Mouse (Mus musculus): ENCODE measurements around the gene Ube2b. TPM values are rescaled to one million over a fixed set of nuclear protein-coding genes. Genes with fewer than 3 reads are reported as not detected.

Ube2b gene
- polyA plus RNA-seq, 1 experiment, result 40.0 TPM

DNA sequence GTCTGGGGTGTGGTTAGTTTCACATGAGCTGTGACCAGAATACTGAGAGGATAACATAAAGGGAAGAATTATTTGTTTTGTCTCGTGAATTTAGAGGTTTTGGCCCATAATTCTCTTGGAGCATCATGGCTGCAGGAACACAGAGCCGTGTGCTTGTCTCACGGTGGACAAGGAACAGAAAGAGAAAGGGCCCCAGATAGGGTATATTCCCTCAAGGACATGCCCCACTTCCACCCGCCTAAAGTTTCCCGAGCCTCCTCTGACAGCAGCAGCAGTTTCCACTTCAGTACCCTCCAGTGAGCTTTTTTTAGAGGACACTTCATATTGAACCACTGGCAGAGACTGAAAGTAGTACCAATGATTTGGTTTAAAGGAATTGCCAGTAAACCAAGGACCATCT lies 11.0 kb upstream of the Ube2b start:
- Histone ChIP-seq H3K36me3 (ENCODE audit: control insufficient read depth) (no peaks in the 10 kb centered on the region), H3K4me3 (replicated peaks) (no peak overlapping the region), H3K9me3 (ENCODE audit: control insufficient read depth, low read length) (no peaks in the 10 kb centered on the region), H3K27me3 (ENCODE audit: control insufficient read depth) (no peaks in the 10 kb centered on the region), H3K4me1 (ENCODE audit: control insufficient read depth) (no peaks in the 10 kb centered on the region)
- TF ChIP-seq TAL1 (IDR thresholded peaks at IDR 0.05; ENCODE audit: low read length) (no peak), GATA1 (IDR thresholded peaks at IDR 0.05; ENCODE audit: low read length) (no peak)

DNA sequence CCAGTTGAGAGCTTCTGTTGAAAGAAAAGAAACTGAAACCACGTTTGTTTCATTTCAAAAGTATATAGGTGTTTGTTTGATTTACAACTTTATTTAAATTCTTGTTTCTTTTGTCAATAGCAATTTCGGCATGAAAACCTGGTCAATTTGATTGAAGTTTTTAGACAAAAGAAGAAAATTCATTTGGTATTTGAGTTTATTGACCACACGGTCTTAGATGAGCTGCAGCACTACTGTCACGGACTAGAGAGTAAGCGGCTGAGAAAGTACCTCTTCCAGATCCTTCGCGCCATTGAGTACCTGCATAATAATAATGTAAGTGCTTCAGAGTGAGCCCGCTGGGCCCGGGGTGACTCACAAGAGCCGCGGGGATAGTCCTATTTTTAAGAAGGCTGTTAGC lies 10.4 kb upstream of the Ube2b start:
- Histone ChIP-seq H3K36me3 (ENCODE audit: control insufficient read depth) (no peaks in the 10 kb centered on the region), H3K4me3 (replicated peaks) (no peak overlapping the region), H3K4me1 (ENCODE audit: control insufficient read depth) (no peaks in the 10 kb centered on the region), H3K27me3 (ENCODE audit: control insufficient read depth) (no peaks in the 10 kb centered on the region), H3K9me3 (ENCODE audit: control insufficient read depth, low read length) (no peaks in the 10 kb centered on the region)
- no peak for TF ChIP-seq GATA1 (IDR thresholded peaks at IDR 0.05; ENCODE audit: low read length)
- TF ChIP-seq TAL1 (IDR thresholded peaks at IDR 0.05; ENCODE audit: low read length), result no peak

DNA sequence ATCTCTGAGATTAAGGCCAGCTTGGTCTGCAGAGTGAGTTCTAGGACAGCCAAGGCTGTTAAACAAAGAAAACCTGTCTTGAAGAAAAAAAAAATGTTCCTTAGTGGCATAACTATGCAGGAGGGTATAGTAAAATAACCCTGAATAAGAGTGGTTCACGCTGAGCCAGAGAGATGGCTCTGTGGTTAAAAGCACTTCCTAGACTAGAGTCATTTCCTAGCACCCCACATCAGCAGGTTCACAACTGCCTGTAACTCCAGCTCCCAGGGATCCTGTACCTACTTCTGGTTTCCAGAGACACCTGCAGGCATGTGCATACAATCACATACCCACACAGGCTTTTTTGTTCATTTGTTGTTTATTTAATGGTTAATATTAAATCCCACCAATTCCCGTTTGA lies 5.0 kb upstream of the Ube2b start:
- peaks cover 36% of the 10 kb centered on the region for H3K4me1 ChIP-seq (ENCODE audit: control insufficient read depth)
- no peaks in the 10 kb centered on the region for H3K9me3 ChIP-seq (ENCODE audit: control insufficient read depth, low read length)
- TF ChIP-seq TAL1 (IDR thresholded peaks at IDR 0.05; ENCODE audit: low read length) (no peak), GATA1 (IDR thresholded peaks at IDR 0.05; ENCODE audit: low read length) (no peak)

DNA sequence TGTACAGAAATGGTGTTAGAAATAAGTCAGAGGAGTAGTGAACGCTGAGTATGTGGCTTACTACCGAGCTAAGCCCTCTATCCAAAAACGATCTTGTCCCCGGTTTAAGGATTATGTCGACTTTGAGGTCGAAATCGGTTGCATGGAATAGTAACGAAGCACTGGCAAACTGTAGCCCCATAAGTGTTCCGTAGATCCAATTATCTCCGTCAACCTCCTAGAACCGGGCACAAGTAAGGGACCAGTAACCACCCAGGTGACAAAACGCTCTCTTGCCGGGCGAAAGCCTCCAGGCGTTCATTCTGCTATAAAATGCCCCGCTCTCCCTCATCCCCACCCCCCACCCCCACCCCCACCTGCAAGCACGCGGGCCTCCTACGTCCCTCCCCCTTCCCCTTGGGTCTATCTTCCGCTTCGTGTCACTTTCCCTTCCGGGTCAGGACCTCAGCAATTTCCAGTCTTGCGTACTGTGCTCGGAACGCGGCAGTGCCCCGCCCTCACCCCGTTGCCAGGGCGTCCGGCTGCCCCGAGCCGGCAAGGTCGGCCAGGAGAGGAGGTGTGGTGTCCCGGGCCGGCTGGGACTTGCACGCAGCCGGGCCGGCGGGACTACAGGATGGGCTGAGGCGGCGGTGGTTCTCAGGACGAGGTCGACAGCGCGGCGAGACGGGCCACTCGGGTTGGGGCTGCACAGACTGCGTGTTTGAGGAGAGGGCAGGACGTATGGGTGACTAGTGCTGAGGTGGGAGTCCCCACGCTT lies 3.4 kb upstream of the Ube2b start, which contains the start of gene Cdkl3:
TSS of gene Cdkl3 (plus strand) at position 450 of the 757 bp plus-strand sequence.
- Histone ChIP-seq H3K27me3 (ENCODE audit: control insufficient read depth) (no peaks in the 10 kb centered on the region), H3K36me3 (ENCODE audit: control insufficient read depth) (no peaks in the 10 kb centered on the region), H3K4me3 (replicated peaks) (peak within 1 kb of the TSS; percentile 91), H3K4me1 (ENCODE audit: control insufficient read depth) (peaks cover 45% of the 10 kb centered on the region), H3K9me3 (ENCODE audit: control insufficient read depth, low read length) (no peaks in the 10 kb centered on the region)
- no peak for TF ChIP-seq GATA1 (IDR thresholded peaks at IDR 0.05; ENCODE audit: low read length)
- no peak for TF ChIP-seq TAL1 (IDR thresholded peaks at IDR 0.05; ENCODE audit: low read length)

More for the DNA sequence above, 5.0 kb upstream of the Ube2b start:
- H3K36me3 ChIP-seq (ENCODE audit: control insufficient read depth), result no peaks in the 10 kb centered on the region
- H3K4me3 ChIP-seq (replicated peaks), result no peak overlapping the region
- H3K27me3 ChIP-seq (ENCODE audit: control insufficient read depth), result no peaks in the 10 kb centered on the region

DNA sequence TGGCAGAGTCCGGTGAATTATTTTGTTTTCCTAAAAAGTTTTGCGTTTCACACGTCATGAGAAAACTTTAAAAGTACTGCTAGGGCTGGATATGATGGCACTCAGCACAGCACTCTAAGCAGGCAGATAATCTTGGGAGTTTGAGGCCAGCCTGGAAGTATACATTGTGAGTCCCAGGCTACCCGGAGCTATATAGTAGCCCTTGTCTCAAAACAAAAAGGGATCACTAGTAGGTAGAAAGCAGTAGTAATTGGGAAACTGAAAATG lies 2.9 kb upstream of the Ube2b start:
- Histone ChIP-seq H3K4me3 (replicated peaks) (peak overlapping the region; percentile 91), H3K4me1 (ENCODE audit: control insufficient read depth) (peaks cover 50% of the 10 kb centered on the region), H3K36me3 (ENCODE audit: control insufficient read depth) (no peaks in the 10 kb centered on the region; the same call in 1 of the 2 replicates), H3K9me3 (ENCODE audit: control insufficient read depth, low read length) (no peaks in the 10 kb centered on the region), H3K27me3 (ENCODE audit: control insufficient read depth) (no peaks in the 10 kb centered on the region)
- TF ChIP-seq TAL1 (IDR thresholded peaks at IDR 0.05; ENCODE audit: low read length) (no peak), GATA1 (IDR thresholded peaks at IDR 0.05; ENCODE audit: low read length) (no peak)

DNA sequence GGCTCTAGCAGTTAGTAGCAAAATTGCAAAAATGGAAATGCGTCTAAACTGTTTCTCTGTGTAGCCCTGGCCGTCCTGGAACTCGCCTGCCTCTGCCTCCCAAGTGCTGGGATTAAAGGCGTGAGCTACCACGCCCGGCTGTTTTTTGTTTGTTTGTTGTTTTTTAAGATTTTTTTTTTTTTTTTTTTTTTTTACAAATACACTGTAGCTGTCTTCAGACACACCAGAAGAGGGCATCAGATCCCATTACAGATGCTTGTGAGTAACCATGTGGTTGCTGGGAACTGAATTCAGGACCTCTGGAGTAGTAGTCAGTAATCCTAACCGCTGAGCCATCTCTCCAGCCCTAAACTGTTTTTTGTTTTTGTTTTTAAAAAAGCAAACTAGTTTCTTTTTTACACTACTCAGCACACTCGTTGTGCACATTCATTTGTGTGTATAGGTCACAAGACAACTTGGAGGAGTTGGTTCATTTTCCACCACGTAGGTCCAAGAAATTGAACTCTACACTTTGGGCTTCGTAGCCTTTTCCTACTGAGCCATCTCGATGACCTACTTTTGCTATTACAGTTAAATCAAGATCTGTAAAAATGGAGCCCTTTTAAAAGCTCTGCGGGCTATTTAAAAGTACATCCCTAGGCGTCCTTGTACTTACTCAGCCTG lies 2.4 kb upstream of the Ube2b start:
- H3K4me1 ChIP-seq (ENCODE audit: control insufficient read depth), result peaks cover 54% of the 10 kb centered on the region
- no peaks in the 10 kb centered on the region for H3K9me3 ChIP-seq (ENCODE audit: control insufficient read depth, low read length)
- peak overlapping the region; percentile 91 for H3K4me3 ChIP-seq (replicated peaks)
- H3K36me3 ChIP-seq (ENCODE audit: control insufficient read depth), result peaks cover 1% of the 10 kb centered on the region
- no peaks in the 10 kb centered on the region for H3K27me3 ChIP-seq (ENCODE audit: control insufficient read depth)
- TF ChIP-seq GATA1 (IDR thresholded peaks at IDR 0.05; ENCODE audit: low read length), result no peak
- TF ChIP-seq TAL1 (IDR thresholded peaks at IDR 0.05; ENCODE audit: low read length), result no peak

DNA sequence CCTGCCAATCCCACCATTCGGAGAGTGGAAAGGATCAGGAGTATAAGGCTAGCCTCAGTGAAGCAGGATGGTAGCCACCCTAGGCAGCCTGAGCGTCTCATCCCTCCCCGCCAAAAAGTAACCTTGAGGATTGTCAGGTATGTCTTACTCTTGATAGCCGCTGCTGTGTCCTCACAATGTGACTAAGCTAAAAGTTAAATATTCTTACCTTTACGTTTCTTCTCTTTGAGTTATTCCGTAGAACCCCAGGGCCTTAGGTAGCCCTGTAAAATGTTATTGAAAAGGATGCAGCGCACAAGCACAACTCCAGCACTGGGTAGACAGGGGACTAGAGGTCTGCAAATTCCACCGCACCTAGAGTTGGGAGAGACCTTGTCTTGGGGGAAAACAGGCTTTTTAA lies 1.3 kb upstream of the Ube2b start:
- Histone ChIP-seq H3K36me3 (ENCODE audit: control insufficient read depth) (peaks cover 12% of the 10 kb centered on the region), H3K4me1 (ENCODE audit: control insufficient read depth) (peaks cover 61% of the 10 kb centered on the region), H3K4me3 (replicated peaks) (peak overlapping the region; percentile 89), H3K27me3 (ENCODE audit: control insufficient read depth) (no peaks in the 10 kb centered on the region), H3K9me3 (ENCODE audit: control insufficient read depth, low read length) (no peaks in the 10 kb centered on the region)
- TF ChIP-seq TAL1 (IDR thresholded peaks at IDR 0.05; ENCODE audit: low read length) (no peak), GATA1 (IDR thresholded peaks at IDR 0.05; ENCODE audit: low read length) (no peak)

DNA sequence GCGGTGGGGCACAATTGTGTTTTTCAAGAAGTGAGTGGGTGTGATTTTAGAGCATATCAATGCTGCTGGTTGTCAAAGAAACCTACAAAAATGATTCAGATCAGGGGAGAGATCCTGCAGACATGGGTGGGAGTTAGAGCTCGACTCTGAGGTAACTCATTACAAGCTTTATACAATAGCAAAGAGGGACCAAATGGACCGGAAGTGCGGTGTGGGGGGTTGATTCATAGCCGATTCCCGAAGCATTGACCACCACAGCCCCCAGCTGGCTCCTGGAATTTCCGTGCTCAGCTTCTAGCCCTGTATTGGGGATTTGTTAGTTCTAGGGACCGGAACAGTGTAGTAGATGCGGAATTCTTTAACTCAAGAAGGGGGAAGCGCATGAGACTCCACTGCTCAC lies 779 bp upstream of the Ube2b start:
- H3K4me3 ChIP-seq (replicated peaks), result peak overlapping the region; percentile 89

DNA sequence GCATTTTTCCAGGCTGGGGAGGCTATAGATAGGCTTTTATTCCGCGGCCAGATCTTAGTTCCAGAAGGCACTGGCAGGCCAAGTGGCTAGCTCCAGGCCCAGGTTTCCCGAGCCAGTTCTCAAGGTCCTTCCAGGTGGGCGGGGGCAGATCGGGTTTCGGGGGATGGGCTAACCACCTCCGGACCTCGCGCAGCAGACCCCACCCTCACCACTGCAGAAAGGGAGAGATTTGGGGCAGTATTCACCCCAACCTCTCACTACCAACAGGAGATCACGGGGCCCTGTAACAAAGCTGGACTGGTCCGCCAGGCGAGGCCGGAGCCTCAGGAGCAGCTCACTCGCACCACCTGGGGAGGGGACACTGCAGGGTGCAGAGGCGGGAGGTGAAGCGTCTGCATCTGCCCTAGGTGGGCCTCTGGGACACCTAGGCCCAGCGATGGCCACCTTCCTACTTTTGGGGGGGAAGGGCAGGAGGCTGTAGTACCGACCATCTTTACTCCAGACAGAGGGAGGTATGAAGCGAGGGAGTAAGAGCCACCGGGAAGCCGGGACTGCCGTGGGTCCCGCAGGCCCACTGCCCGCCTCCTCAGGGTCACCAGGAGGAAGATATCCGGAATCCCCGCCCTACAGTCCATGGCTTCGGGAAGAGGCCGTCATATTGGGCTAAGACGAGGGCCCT lies 812 bp downstream of the Ube2b start:
- TF ChIP-seq GATA1 (IDR thresholded peaks at IDR 0.05; ENCODE audit: low read length), result no peak
- TF ChIP-seq TAL1 (IDR thresholded peaks at IDR 0.05; ENCODE audit: low read length), result no peak
- peaks cover 60% of the 10 kb centered on the region for H3K4me1 ChIP-seq (ENCODE audit: control insufficient read depth)
- H3K4me3 ChIP-seq (replicated peaks), result peak overlapping the region; percentile 89
- H3K9me3 ChIP-seq (ENCODE audit: control insufficient read depth, low read length), result no peaks in the 10 kb centered on the region
- H3K36me3 ChIP-seq (ENCODE audit: control insufficient read depth), result peaks cover 33% of the 10 kb centered on the region
- H3K27me3 ChIP-seq (ENCODE audit: control insufficient read depth), result no peaks in the 10 kb centered on the region

More for the DNA sequence above, 779 bp upstream of the Ube2b start:
- TF ChIP-seq GATA1 (IDR thresholded peaks at IDR 0.05; ENCODE audit: low read length) (no peak), TAL1 (IDR thresholded peaks at IDR 0.05; ENCODE audit: low read length) (no peak)
- H3K4me1 ChIP-seq (ENCODE audit: control insufficient read depth), result peaks cover 61% of the 10 kb centered on the region
- no peaks in the 10 kb centered on the region for H3K9me3 ChIP-seq (ENCODE audit: control insufficient read depth, low read length)
- peaks cover 17% of the 10 kb centered on the region for H3K36me3 ChIP-seq (ENCODE audit: control insufficient read depth)
- no peaks in the 10 kb centered on the region for H3K27me3 ChIP-seq (ENCODE audit: control insufficient read depth)

All from erythroblast, embryonic 14.5 days (primary cell).